Mouse (Mus musculus) kidney, adult 9 months (tissue): ENCODE measurements around the gene Ptrh1.
A peak's percentile ranks its signal among the peaks of the same experiment; 100 is the strongest.

ENCODE experiments used
- DNase-seq: peaks from one replicate; pipeline ENCODE4 v3.0.0; 2022

Gene Ptrh1

GRCm38 (mm10) chr2:32808816-32809566, 33.4 kb downstream of the Ptrh1 start:
- DNase-seq, result no peak

GRCm38 (mm10) chr2:32811959-32812358, 36.4 kb downstream of the Ptrh1 start:
- no peak for DNase-seq

- DNase-seq, result no peak
Observed at GRCm38 (mm10) chr2:32816497-32816896, 40.9 kb downstream of the Ptrh1 start.

DNA sequence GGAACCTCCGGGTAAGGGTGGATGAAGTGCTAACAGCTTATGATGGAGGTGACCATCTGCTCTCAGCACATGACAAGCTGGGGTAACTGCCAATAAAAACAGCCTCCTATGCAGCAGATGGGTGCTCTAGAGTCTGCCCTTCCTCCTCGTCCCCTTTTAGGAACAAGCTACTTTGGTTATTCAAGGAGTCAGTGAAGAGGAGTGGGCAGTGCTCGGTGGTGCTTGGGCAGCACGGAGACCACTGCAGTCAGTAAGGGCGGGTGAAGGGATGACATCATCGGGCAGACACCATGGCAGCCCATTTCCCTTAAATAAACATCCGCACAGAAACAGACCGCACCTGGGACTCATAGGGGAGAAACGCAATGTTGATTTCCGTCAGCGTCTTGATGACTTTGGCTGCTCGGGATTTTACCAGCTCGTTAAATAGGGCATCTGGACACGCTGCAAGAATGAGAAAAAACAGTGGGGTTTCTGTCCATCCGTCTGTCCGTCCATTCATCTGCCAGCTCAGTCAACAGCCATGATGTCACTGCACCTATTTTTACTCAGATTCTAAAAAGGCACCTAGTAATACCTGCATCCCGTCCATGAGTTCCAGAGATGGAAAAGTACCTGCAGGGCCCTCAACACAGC, 41.5 kb downstream of the Ptrh1 start:
- DNase-seq, result no peak

GRCm38 (mm10) chr2:32817589-32817988, 42.0 kb downstream of the Ptrh1 start:
- DNase-seq, result no peak

DNA sequence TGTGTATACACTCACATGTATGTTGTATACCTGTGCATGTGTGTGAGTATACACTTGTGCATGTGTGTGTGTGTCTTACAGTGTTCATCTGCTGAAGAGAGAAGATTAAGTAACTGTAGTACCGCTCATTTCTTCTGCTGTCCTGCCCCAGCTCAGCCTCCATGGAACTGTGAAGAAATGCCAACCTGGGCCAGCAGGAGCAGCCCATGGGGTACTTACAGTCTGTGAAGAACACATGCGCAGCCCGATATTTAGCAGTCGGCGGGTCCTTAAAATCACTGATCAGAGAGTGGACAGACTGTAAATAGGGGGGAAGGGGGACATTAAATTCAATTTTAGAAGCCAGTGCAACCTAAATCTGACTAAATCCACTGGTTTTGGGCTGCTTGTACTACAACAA, 42.6 kb downstream of the Ptrh1 start:
- DNase-seq, result no peak

DNA sequence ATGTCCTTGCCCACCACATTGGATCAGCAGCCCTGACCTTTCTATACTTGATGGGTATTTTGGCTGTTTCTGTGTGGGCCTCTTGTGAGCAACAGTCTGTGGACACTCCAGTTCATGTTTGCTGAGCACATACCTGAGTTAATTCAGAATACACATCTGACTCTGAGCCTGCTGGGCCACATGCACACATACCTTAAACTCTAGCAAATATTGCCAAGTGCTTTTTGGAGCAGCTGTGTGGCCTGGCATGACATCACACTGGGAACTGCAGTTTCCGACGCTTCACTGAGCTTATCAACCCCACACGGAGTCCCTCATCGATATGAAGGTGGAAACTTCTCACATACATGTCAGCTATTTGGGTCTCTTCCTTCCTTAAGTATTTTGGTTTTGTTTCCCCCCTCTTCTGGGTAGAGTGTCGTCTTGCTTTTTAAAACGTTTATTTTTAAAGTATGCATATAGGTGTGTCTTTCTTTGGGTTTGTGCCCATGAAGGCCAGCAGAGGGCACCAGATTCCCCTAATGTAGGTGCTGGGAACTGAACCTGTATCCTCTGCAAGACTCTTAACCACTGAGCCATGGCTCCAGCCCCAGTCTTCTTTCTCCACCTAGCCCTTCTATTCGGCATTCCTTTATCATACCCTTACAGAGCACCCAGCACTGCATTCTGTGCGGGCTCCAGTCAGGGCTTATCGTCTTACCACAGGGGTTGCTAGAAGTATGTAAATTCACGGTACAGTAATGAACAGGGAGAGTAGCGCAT, 45.6 kb downstream of the Ptrh1 start:
- peak; percentile 40 for DNase-seq

GRCm38 (mm10) chr2:32822643-32823042, 47.1 kb downstream of the Ptrh1 start:
- DNase-seq, result no peak

- DNase-seq, result no peak
Observed at GRCm38 (mm10) chr2:32823153-32823552, 47.6 kb downstream of the Ptrh1 start.

GRCm38 (mm10) chr2:32823579-32824154, 48.1 kb downstream of the Ptrh1 start:
- DNase-seq, result no peak

GRCm38 (mm10) chr2:32824181-32824580, 48.6 kb downstream of the Ptrh1 start:
- DNase-seq, result no peak

GRCm38 (mm10) chr2:32824778-32825177, 49.2 kb downstream of the Ptrh1 start:
- DNase-seq, result no peak

GRCm38 (mm10) chr2:32825796-32826195, 50.2 kb downstream of the Ptrh1 start:
- no peak for DNase-seq
